Mouse (Mus musculus): Measurements from ENCODE around the gene I830077J02Rik. TPM values are rescaled to one million over a fixed set of nuclear protein-coding genes. Genes with fewer than 3 reads are reported as not detected.

The I830077J02Rik gene
- polyA plus RNA-seq, 1 experiment from 2014 or later: 0.82 TPM

- Histone ChIP-seq H3K4me3 (no peak overlapping the region), H3K4me1 (peaks cover 4% of the 10 kb centered on the region), H3K9ac (no peak overlapping the region), H3K27me3 (no peaks in the 10 kb centered on the region), H3K27ac (no peak overlapping the region), H3K9me3 (no peaks in the 10 kb centered on the region), H3K36me3 (no peaks in the 10 kb centered on the region), H3K4me2 (no peak overlapping the region)
- ATAC-seq (ENCODE audit: borderline replicate concordance, extremely low read depth, low FRiP score, low TSS enrichment): no peak
- WGBS: 71% methylated on average over 3 of the region's 3 CpGs
Measured at GRCm38 (mm10) chr3:105900716-105901115, 31.7 kb downstream of the I830077J02Rik start.

- H3K27ac ChIP-seq: no peak overlapping the region
- H3K4me1 ChIP-seq: peaks cover 8% of the 10 kb centered on the region
- H3K9ac ChIP-seq: no peak overlapping the region
- ATAC-seq (ENCODE audit: borderline replicate concordance, extremely low read depth, low FRiP score, low TSS enrichment): no peak
- WGBS: 74% methylated on average over 6 of the region's 6 CpGs
- H3K36me3 ChIP-seq: no peaks in the 10 kb centered on the region
- H3K9me3 ChIP-seq: no peaks in the 10 kb centered on the region
- no peak overlapping the region for H3K4me2 ChIP-seq
- H3K4me3 ChIP-seq: no peak overlapping the region
- H3K27me3 ChIP-seq: no peaks in the 10 kb centered on the region
Measured at GRCm38 (mm10) chr3:105900266-105900665, 32.2 kb downstream of the I830077J02Rik start.

- peak; percentile 47; the same call in 1 of the 2 replicates for ATAC-seq (ENCODE audit: borderline replicate concordance, extremely low read depth, low FRiP score, low TSS enrichment)
- H3K27me3 ChIP-seq: no peaks in the 10 kb centered on the region
- no peaks in the 10 kb centered on the region for H3K36me3 ChIP-seq
- no peak overlapping the region for H3K27ac ChIP-seq
- H3K4me1 ChIP-seq: peaks cover 13% of the 10 kb centered on the region
- H3K9me3 ChIP-seq: no peaks in the 10 kb centered on the region
- H3K4me3 ChIP-seq: no peak overlapping the region
- H3K9ac ChIP-seq: no peak overlapping the region
- 35% methylated on average over 8 of the region's 8 CpGs for WGBS
- no peak overlapping the region for H3K4me2 ChIP-seq
Measured at GRCm38 (mm10) chr3:105899394-105900147, 32.9 kb downstream of the I830077J02Rik start.

DNA sequence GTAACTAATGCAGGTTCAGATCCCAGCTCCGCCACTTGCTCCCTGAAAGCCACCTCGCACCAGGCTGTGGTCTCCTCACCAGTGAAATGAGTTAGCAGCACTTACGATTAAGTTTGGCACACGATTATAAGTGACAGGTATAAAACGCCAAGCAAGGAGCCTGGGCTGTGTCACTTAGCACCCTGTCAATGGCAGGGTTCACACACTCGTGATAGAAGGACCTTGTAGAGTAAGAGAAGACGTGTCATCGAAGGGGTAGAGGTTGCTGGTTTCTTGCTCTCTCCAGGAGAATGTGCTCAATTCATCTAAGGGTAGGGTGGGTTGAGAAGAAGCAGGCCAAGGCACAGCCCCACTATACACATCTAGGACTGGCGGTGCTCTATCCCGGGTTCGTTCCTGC lies 33.6 kb downstream of the I830077J02Rik start:
- H3K4me1 ChIP-seq: peaks cover 20% of the 10 kb centered on the region
- no peaks in the 10 kb centered on the region for H3K36me3 ChIP-seq
- H3K9me3 ChIP-seq: no peaks in the 10 kb centered on the region
- H3K9ac ChIP-seq: no peak overlapping the region
- ATAC-seq (ENCODE audit: borderline replicate concordance, extremely low read depth, low FRiP score, low TSS enrichment): no peak
- no peak overlapping the region for H3K4me2 ChIP-seq
- H3K27me3 ChIP-seq: no peaks in the 10 kb centered on the region
- no peak overlapping the region for H3K27ac ChIP-seq
- no peak overlapping the region for H3K4me3 ChIP-seq
- 78% methylated on average over 11 of the region's 11 CpGs for WGBS

- Histone ChIP-seq H3K4me3 (no peak overlapping the region), H3K9me3 (no peaks in the 10 kb centered on the region), H3K9ac (no peak overlapping the region), H3K4me2 (no peak overlapping the region), H3K4me1 (peaks cover 22% of the 10 kb centered on the region), H3K36me3 (no peaks in the 10 kb centered on the region), H3K27ac (no peak overlapping the region), H3K27me3 (no peaks in the 10 kb centered on the region)
- ATAC-seq (ENCODE audit: borderline replicate concordance, extremely low read depth, low FRiP score, low TSS enrichment): no peak
- WGBS: 68% methylated on average over 2 of the region's 2 CpGs
Measured at GRCm38 (mm10) chr3:105898325-105898724, 34.1 kb downstream of the I830077J02Rik start.

GRCm38 (mm10) chr3:105896811-105897210 lies 35.7 kb downstream of the I830077J02Rik start:
- peaks cover 31% of the 10 kb centered on the region for H3K4me1 ChIP-seq
- H3K4me3 ChIP-seq: no peak overlapping the region
- ATAC-seq (ENCODE audit: borderline replicate concordance, extremely low read depth, low FRiP score, low TSS enrichment): no peak
- no peaks in the 10 kb centered on the region for H3K27me3 ChIP-seq
- H3K9ac ChIP-seq: no peak overlapping the region
- H3K27ac ChIP-seq: no peak overlapping the region
- no peak overlapping the region for H3K4me2 ChIP-seq
- H3K36me3 ChIP-seq: no peaks in the 10 kb centered on the region
- WGBS: 81% methylated on average over 3 of the region's 3 CpGs
- no peaks in the 10 kb centered on the region for H3K9me3 ChIP-seq

DNA sequence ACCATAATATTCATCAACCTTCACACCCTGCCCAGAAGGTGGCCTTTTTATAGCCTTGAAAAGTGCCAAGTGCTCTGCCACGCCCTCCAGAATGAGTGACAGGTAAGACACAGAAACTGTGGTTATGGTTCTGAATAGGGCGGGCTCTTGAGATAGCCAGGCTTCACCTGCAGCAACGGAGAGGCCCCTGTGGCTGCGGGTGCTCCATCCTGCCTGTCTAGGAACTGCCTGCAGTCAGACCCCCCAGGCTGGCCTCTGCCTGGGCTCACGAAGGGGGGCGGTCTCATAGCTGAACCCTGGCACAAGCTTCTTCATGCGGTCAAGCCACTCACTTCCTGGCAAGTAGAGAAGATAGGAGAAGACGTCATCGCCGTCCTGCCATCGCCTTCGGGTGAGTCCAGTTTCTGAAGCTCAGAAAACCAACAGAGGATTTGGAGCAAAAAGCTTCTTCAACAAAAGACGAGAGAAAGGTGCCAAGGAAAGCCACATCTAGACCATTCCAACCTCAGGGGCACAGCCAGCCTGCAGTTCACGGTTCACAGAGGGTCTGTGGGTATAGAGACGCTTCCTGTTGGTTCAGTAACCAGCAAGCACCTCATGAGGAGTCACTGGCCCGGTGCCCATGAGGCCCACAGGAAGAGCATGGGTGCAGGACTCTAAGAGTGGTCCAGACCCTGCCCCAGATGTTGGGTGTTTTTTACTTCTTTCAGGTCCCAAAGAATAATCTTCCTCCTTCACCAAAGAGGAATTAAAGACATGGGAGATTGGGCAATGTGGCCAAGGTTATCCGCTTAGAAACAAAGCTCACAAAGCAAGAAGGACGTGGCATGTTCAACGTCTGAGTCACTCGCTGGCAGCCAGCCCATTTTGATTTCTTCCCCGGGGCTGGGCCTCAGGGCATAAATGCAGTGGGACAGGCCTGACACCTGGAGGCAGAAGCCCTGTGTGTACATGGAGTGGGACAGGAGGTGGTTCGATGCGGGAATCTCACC lies 37.6 kb downstream of the I830077J02Rik start:
- H3K9me3 ChIP-seq: no peaks in the 10 kb centered on the region
- no peaks in the 10 kb centered on the region for H3K36me3 ChIP-seq
- H3K27ac ChIP-seq: peak overlapping the region; percentile 74
- H3K9ac ChIP-seq: no peak overlapping the region
- H3K27me3 ChIP-seq: no peaks in the 10 kb centered on the region
- peak; percentile 66 for ATAC-seq (ENCODE audit: borderline replicate concordance, extremely low read depth, low FRiP score, low TSS enrichment)
- peaks cover 36% of the 10 kb centered on the region for H3K4me1 ChIP-seq
- WGBS: 52% methylated on average over 23 of the region's 23 CpGs
- H3K4me3 ChIP-seq: no peak overlapping the region
- no peak overlapping the region for H3K4me2 ChIP-seq

GRCm38 (mm10) chr3:105893941-105894391 lies 38.5 kb downstream of the I830077J02Rik start:
- ATAC-seq (ENCODE audit: borderline replicate concordance, extremely low read depth, low FRiP score, low TSS enrichment): no peak

DNA sequence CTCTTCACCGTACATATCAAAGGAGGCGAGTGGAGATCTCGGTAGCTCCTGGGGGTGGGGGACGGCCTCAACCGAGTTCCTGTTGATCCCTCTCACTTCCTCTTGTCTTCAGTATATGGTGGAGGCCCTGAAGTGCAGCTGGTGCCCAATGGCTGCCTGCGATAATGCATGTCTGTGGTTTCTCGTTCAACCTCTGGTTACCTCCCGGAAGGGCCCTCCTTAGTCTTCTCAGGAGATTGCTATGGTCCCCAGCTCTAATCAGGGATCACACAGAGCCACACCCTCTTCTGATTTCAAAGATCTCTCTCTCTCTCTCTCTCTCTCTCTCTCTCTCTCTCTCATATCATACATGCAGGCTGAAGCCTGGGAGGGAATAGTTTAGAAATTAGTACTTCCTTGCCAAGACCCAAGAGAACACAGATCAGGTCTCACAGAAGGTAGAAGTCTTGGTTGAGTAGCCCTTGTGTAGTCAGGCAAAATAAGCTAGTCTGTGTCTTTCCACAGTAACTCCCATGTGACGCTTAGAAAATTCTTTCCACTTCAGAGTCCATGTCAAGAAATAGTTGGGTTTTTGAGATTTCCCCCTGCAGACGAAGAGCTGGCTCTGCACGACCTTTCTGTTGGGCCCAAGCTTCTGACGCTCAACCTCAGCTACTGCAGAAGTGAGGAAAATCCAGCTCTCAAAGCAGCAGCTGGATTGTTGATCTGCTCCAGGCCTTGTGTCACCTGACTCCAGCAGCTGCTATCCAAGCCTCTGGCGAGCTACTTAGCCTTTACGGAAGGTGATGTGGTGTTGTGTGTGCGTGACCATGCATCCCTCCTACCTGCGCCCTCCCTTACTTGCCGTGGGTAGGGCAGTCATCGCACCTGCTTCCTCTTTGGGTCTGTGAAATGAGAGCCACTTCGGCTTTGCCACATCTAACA lies 39.6 kb downstream of the I830077J02Rik start:
- Histone ChIP-seq H3K9ac (no peak overlapping the region), H3K36me3 (no peaks in the 10 kb centered on the region), H3K4me3 (no peak overlapping the region), H3K4me1 (peaks cover 31% of the 10 kb centered on the region), H3K9me3 (no peaks in the 10 kb centered on the region), H3K4me2 (no peak overlapping the region), H3K27ac (peak overlapping the region; percentile 59), H3K27me3 (no peaks in the 10 kb centered on the region)
- WGBS: 73% methylated on average over 19 of the region's 19 CpGs
- ATAC-seq (ENCODE audit: borderline replicate concordance, extremely low read depth, low FRiP score, low TSS enrichment): no peak

More at GRCm38 (mm10) chr3:105893941-105894391, 38.5 kb downstream of the I830077J02Rik start:
- Histone ChIP-seq H3K27ac (peak overlapping the region; percentile 74), H3K9me3 (no peaks in the 10 kb centered on the region), H3K36me3 (no peaks in the 10 kb centered on the region), H3K4me1 (peaks cover 31% of the 10 kb centered on the region), H3K4me3 (no peak overlapping the region), H3K4me2 (no peak overlapping the region), H3K27me3 (no peaks in the 10 kb centered on the region), H3K9ac (no peak overlapping the region)
- 47% methylated on average over 6 of the region's 6 CpGs for WGBS

- no peaks in the 10 kb centered on the region for H3K27me3 ChIP-seq
- no peak overlapping the region for H3K4me3 ChIP-seq
- no peaks in the 10 kb centered on the region for H3K9me3 ChIP-seq
- 67% methylated on average over 10 of the region's 10 CpGs for WGBS
- peaks cover 31% of the 10 kb centered on the region for H3K4me1 ChIP-seq
- no peaks in the 10 kb centered on the region for H3K36me3 ChIP-seq
- H3K9ac ChIP-seq: no peak overlapping the region
- ATAC-seq (ENCODE audit: borderline replicate concordance, extremely low read depth, low FRiP score, low TSS enrichment): no peak
- no peak overlapping the region for H3K4me2 ChIP-seq
- peak overlapping the region; percentile 59 for H3K27ac ChIP-seq
Measured at GRCm38 (mm10) chr3:105891760-105892571, 40.5 kb downstream of the I830077J02Rik start.
